Mouse (Mus musculus) hindbrain, embryonic 11.5 days (tissue): ENCODE measurements around the gene Tspan32. TPM values are rescaled to one million over a fixed set of nuclear protein-coding genes. Genes with fewer than 3 reads are reported as not detected.

Experiments used
- ATAC-seq: fragments of 200-750 bp; cut with Nextera tagmentation; 2 replicates; pipeline ENCODE4 v1.8.0; 2017; ENCODE audit warnings: mild to moderate bottlenecking, moderate TSS enrichment, moderate library complexity; ENCODE audit not compliant: low FRiP score
- DNase-seq: peaks from one replicate; pipeline ENCODE4 v3.0.0-alpha.2; 2015; ENCODE audit warnings: low spot score
- H3K27ac ChIP-seq: fragments of 300-500 bp; sonication (generic); 2 replicates; pipeline ENCODE4 v1.5.1; 2014; ENCODE audit warnings: mild to moderate bottlenecking, low read depth, low read length
- H3K27me3 ChIP-seq: fragments of 300-500 bp; sonication (generic); 2 replicates; pipeline ENCODE4 v1.6.1; 2014; ENCODE audit warnings: mild to moderate bottlenecking, low read length, moderate library complexity, mixed read lengths; ENCODE audit not compliant: control insufficient read depth, insufficient read depth
- H3K36me3 ChIP-seq: fragments of 300-500 bp; sonication (generic); 2 replicates; pipeline ENCODE4 v1.6.1; 2014; ENCODE audit warnings: mild to moderate bottlenecking, low read length, moderate library complexity, mixed read lengths; ENCODE audit not compliant: control insufficient read depth, insufficient read depth
- H3K4me1 ChIP-seq: fragments of 300-500 bp; sonication (generic); replicated peaks from 2 replicates; pipeline ENCODE4 v1.6.1; 2014; ENCODE audit warnings: low read length, mixed read lengths; ENCODE audit not compliant: control insufficient read depth, insufficient read depth
- H3K4me2 ChIP-seq: fragments of 300-500 bp; sonication (generic); replicated peaks from 2 replicates; pipeline ENCODE4 v1.6.1; 2014; ENCODE audit warnings: mild to moderate bottlenecking, low read depth, low read length
- H3K4me3 ChIP-seq: fragments of 300-500 bp; sonication (generic); 2 replicates; pipeline ENCODE4 v1.5.1; 2014; ENCODE audit warnings: low read depth, low read length
- H3K9ac ChIP-seq: fragments of 300-500 bp; sonication (generic); 2 replicates; pipeline ENCODE4 v1.6.1; 2014; ENCODE audit warnings: low read depth, low read length
- H3K9me3 ChIP-seq: fragments of 300-500 bp; sonication (generic); 2 replicates; pipeline ENCODE4 v1.6.1; 2016; ENCODE audit warnings: low read length; ENCODE audit not compliant: control insufficient read depth
- WGBS: fragments of 180-500 bp; shearing (Covaris S2); extraction: QIAGEN DNeasy Blood & Tissue Kit; methylation state at CpG from one replicate; pipeline ENCODE4 v1.1.7; 2014; 5-methylcytosine and 5-hydroxymethylcytosine counted together
- polyA plus RNA-seq: library from polyadenylated mRNA; unstranded; fragments of >200 nt; fragmentation: Nextera tagmentation; extraction: Ambion mirVana; gene quantifications from 2 replicates; pipeline ENCODE4 v1.2.1, GENCODE M21; 2014

The Tspan32 gene
- polyA plus RNA-seq, 1 experiment from 2014 or later: 8.3 TPM

DNA sequence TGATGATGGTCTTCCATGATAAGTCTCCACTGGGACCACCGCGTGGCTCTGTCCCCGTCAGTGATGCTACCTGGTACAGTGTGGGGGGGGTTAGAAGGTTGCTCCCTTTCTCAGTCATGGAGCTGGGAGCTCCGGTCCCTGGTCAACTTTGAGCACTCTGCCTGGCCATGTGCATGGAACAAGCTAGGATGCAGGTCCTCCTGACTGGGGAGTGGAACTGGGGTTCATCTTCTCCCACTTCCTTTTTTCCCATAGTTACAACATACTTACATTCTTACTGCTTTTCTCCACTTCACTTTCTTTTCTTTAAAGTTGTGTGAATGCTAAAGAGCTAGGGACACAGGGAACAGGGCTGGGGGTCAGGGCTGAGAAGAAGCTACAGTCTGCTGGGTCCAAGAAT is 19.7 kb upstream of the Tspan32 start:
- no peak for ATAC-seq
- 93% methylated on average over 4 of the region's 4 CpGs for WGBS
- no peaks in the 10 kb centered on the region for H3K27me3 ChIP-seq

DNA sequence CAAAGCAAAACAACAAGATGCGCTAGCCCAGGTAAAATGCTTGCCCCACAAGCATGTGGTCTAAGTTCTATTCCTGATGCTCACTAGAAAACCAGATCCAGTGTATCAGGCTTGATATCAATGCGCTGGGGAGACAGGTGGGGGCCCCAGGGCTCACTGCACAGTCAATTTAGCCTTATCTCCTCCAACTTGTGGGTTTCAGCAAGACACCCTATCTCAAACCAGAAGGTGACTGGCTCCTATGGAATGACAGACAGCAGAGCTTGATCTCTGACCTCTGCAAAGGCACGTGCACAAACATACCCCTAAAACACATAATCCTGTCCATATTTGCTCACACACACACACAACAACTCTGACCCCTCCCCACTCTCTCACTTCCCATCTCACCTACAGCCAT is 17.1 kb upstream of the Tspan32 start:
- Histone ChIP-seq H3K27ac (no peak overlapping the region), H3K4me3 (no peak overlapping the region), H3K4me2 (no peak overlapping the region), H3K4me1 (no peaks in the 10 kb centered on the region), H3K36me3 (no peaks in the 10 kb centered on the region), H3K9me3 (no peaks in the 10 kb centered on the region), H3K9ac (no peak overlapping the region), H3K27me3 (no peaks in the 10 kb centered on the region)
- 87% methylated on average over 3 of the region's 3 CpGs for WGBS
- ATAC-seq (no peak), DNase-seq (no peak)

More for the DNA sequence above, 19.7 kb upstream of the Tspan32 start:
- Histone ChIP-seq H3K4me3 (no peak overlapping the region), H3K4me2 (no peak overlapping the region), H3K36me3 (no peaks in the 10 kb centered on the region), H3K9ac (no peak overlapping the region), H3K9me3 (no peaks in the 10 kb centered on the region), H3K27ac (no peak overlapping the region), H3K4me1 (no peaks in the 10 kb centered on the region)
- no peak for DNase-seq

DNA sequence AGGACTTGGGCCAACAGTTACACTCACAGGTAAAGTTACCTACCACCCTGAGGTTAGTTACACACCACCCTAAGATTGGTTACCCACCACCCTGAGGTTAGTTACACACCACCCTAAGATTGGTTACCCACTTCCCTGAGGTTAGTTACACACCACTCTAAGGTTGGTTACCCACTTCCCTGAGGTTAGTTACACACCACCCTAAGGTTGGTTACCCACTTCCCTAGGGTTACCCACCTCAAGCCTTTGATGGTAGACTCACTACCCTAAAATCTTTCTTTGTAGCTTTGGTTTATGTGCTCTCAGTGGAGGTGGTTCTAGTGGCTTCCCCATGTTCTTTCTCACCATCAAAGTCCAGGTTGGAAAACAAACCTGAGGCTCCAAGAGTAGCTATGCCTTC is 9.8 kb upstream of the Tspan32 start:
- ATAC-seq (no peak), DNase-seq (no peak)
- Histone ChIP-seq H3K9ac (no peak overlapping the region), H3K27me3 (no peaks in the 10 kb centered on the region), H3K9me3 (no peaks in the 10 kb centered on the region), H3K4me1 (no peaks in the 10 kb centered on the region), H3K36me3 (no peaks in the 10 kb centered on the region), H3K4me3 (no peak overlapping the region), H3K4me2 (no peak overlapping the region), H3K27ac (no peak overlapping the region)

DNA sequence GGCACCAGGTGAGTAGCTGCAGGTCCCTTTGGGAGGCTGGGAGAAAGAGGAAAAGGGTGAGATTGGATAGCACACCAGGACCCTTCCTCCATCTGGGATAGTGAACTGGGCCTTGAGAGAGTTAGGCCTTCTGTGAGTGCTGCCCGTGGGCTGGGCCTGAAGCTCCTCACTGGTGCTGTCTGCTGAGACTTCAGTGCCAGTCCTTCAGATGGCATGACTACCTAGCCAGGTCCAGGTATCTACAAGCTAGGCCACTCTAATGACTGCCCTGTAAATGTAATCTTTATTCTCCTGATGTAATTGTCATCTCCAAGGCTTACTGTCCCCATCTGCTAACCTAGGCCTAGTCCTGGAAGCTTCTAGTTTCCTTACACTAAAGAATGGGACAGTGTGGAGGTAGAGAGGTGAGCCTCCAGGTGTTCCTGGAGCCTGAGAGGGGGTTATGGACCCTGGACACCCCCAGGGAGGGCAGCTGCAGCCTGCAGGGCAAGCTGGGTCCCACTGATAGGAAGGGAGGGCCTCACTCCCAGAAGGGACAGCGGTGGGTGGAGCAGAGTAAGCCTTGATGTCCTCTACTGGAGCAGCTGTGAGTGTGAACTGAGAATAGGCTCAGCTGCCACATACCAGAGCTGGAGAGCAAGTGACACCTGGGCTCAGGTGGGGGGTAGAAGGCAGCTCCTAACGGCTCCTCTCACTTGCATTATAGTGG is 9.1 kb upstream of the Tspan32 start:
- no peak overlapping the region for H3K4me2 ChIP-seq
- no peaks in the 10 kb centered on the region for H3K27me3 ChIP-seq
- H3K4me3 ChIP-seq: no peak overlapping the region
- no peak overlapping the region for H3K27ac ChIP-seq
- 63% methylated on average over 3 of the region's 3 CpGs for WGBS
- DNase-seq (no peak), ATAC-seq (no peak)
- H3K9me3 ChIP-seq: no peaks in the 10 kb centered on the region
- H3K4me1 ChIP-seq: no peaks in the 10 kb centered on the region
- no peaks in the 10 kb centered on the region for H3K36me3 ChIP-seq
- H3K9ac ChIP-seq: no peak overlapping the region

DNA sequence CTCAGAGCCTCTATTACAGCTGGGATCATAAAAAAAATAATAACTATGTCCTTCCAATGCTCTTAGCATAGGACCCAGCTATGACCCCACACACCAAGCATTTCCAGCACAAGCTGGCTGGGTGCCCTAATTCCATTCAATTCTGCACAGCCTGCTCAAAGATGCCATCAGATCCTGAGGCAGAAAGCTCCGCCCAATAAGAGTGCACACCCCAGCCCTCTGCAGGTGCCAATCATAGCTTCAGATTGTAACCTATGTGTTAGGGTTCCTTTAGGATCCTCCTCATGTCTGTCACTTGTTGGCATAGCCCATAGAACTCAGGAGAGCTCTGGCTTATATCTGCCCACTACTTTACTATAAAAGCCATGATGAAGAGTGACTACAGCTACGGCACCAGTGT is 7.8 kb upstream of the Tspan32 start:
- Histone ChIP-seq H3K27me3 (no peaks in the 10 kb centered on the region), H3K36me3 (no peaks in the 10 kb centered on the region), H3K27ac (no peak overlapping the region), H3K9ac (no peak overlapping the region), H3K4me3 (no peak overlapping the region), H3K4me2 (no peak overlapping the region), H3K4me1 (no peaks in the 10 kb centered on the region), H3K9me3 (no peaks in the 10 kb centered on the region)
- 76% methylated on average over 2 of the region's 2 CpGs for WGBS
- ATAC-seq (no peak), DNase-seq (no peak)

DNA sequence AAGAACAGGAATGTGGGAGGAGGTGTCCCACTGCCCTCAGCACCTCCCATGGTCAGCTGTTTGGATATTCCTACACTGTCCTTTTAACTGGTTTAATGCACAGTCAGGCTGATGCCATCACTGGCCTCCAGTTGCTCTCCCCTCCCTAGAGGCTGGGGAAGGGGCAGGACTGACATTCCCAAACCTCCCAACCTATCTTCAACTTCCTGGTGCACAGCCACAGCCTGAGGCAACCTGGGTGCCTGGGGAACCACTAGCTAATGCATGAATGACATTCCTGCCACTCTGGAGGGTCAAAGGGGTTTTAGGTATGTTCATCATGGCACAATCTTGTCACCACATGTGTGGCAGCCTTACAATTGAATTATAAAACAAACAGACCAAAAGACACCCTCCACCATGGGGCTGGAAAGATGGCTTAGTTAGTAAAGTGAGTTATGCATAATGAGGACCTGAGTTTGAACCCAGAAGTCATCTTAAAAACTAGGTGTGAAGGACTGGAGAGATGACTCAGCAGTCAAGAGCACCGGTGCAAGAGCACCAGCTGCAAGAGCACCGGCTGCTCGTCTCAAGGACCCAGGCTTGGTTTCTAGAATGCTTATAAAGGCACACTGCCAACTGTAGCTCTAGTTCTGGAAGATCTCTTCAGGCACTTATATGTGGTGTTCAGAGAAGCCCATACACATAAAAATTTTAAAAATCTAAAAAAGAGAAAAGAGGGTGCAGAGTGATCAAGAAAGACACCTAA is 7.3 kb upstream of the Tspan32 start:
- WGBS: 83% methylated on average over 3 of the region's 3 CpGs
- Histone ChIP-seq H3K4me1 (no peaks in the 10 kb centered on the region), H3K27me3 (no peaks in the 10 kb centered on the region), H3K27ac (no peak overlapping the region), H3K4me3 (no peak overlapping the region), H3K9ac (no peak overlapping the region), H3K9me3 (no peaks in the 10 kb centered on the region), H3K36me3 (no peaks in the 10 kb centered on the region), H3K4me2 (no peak overlapping the region)
- ATAC-seq (no peak), DNase-seq (no peak)

DNA sequence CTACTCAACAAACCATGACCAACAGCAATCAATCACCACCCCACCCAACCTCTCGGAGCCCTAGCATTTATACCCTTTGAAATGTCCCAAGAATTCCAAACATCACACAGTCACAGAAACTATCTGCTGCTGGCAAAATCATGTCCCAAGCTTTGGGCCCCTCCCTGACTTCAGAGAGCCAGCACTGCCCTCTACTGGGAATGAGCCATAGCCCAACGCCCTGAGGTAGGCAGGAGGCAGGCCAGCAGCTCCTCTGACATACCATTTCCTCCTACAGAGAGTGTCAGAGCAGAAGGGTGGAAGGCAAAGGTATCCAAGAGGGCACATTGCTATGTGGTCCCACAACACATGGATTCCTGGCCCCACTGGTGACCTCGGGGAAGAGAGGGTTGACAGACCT is 2.2 kb upstream of the Tspan32 start:
- Histone ChIP-seq H3K9me3 (no peaks in the 10 kb centered on the region), H3K4me3 (no peak overlapping the region), H3K9ac (no peak overlapping the region), H3K36me3 (no peaks in the 10 kb centered on the region), H3K27me3 (no peaks in the 10 kb centered on the region), H3K4me1 (no peaks in the 10 kb centered on the region), H3K4me2 (no peak overlapping the region), H3K27ac (no peak overlapping the region)
- 36% methylated on average over 3 of the region's 3 CpGs for whole genome bisulfite sequencing
- ATAC-seq (no peak), DNase-seq (no peak)

DNA sequence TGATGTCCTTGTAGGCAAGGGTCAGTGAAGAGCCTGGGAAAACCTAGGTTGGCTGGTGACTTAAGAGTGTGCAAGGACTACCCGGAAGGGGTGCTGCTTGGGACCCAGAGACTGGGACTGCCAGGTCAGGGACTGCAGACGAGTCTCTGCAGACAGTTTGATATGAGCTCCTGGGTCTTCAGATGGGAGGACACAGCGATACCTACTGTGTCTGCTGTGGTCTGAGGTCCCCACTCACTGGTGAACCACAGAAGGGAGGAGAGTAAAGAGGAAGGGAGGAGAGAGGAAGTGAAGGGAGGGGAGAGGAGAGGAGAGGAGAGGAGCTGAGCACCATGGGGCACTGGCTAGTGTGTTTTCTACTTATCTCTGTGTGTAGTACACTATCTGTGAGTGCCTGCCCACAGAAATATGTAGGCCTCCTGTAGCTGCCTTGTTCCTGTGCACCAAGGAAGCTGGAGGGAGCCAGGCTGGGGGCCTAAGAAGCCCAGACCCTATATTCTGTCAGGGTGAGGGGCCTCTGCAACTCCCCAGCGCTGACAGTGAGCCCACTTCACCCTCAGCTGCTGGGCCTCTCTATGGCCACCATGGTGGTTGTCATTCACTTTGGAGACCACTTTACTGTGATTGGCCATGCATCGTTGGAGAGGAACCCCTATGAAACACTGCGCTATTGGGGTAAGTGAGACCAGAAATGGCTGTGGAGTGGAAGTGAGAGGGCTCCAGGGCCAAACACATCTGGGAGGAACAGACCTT is 674 bp downstream of the Tspan32 start:
- H3K4me1 ChIP-seq: no peaks in the 10 kb centered on the region; the same call in 1 of the 2 replicates
- H3K27me3 ChIP-seq: no peaks in the 10 kb centered on the region
- no peak overlapping the region for H3K27ac ChIP-seq
- no peaks in the 10 kb centered on the region for H3K36me3 ChIP-seq
- 85% methylated on average over 6 of the region's 6 CpGs for WGBS
- H3K4me3 ChIP-seq: no peak overlapping the region
- H3K4me2 ChIP-seq: no peak overlapping the region
- DNase-seq (no peak), ATAC-seq (no peak)
- H3K9ac ChIP-seq: no peak overlapping the region
- no peaks in the 10 kb centered on the region for H3K9me3 ChIP-seq
